Mouse (Mus musculus) adrenal gland, postnatal 4 days (tissue): ENCODE measurements around the gene Cd200r4. TPM values are rescaled to one million over a fixed set of nuclear protein-coding genes. Genes with fewer than 3 reads are reported as not detected.

Source experiments
- DNase-seq, 2 experiments: peaks; one replicate each; pipeline ENCODE4 v3.0.0; 2021 to 2022; ENCODE audit warnings: low spot score in 2 of 2, mixed read lengths in 2 of 2
- total RNA-seq, 2 experiments: library from RNA; stranded (reverse); gene quantifications; 2 replicates each; pipeline ENCODE4 v1.2.3; 2021

Cd200r4 gene
- total RNA-seq, 2 experiments from 2014 or later, result not detected

- no peak for DNase-seq
Measured at GRCm38 (mm10) chr16:44875178-44875577, 63.6 kb downstream of the Cd200r4 start.

- no peak for DNase-seq
Measured at GRCm38 (mm10) chr16:44876625-44877024, 65.1 kb downstream of the Cd200r4 start.

GRCm38 (mm10) chr16:44877595-44877994 is 66.1 kb downstream of the Cd200r4 start:
- no peak for DNase-seq

Other genes with a start within 250 kb of the Cd200r4 start
- 10 to 100 TPM; 11.3 to 13.5 TPM for gene Nepro, start 87.4 kb upstream of the Cd200r4 start, total RNA-seq
- gene Gtpbp8, start 65.4 kb upstream of the Cd200r4 start, total RNA-seq, result 10 to 100 TPM; 23.1 to 23.7 TPM
- under 1 TPM; 0.56 to 0.96 TPM for gene Cd200r1, start 46.0 kb upstream of the Cd200r4 start, total RNA-seq
- gene Cd200r2, start 55.4 kb downstream of the Cd200r4 start, total RNA-seq, result not detected
- under 1 TPM; 0.36 to 0.42 TPM for gene Cd200r3, start 131.9 kb downstream of the Cd200r4 start, total RNA-seq